Mouse (Mus musculus): ENCODE results near the gene Il2rb. TPM values are rescaled to one million over a fixed set of nuclear protein-coding genes. Genes with fewer than 3 reads are reported as not detected.

Il2rb gene
- polyA plus RNA-seq, 1 experiment from 2014 or later, result 0.20 TPM

Other genes starting within 250 kb of the Il2rb start
- gene Csf2rb2, start 189.6 kb downstream of the Il2rb start, polyA plus RNA-seq (2015; fragmentation: Nextera tagmentation; extraction: Ambion mirVana), result 0.08 and 0.11 TPM in 2 replicates
- gene Csf2rb, start 169.5 kb downstream of the Il2rb start, polyA plus RNA-seq (2015; fragmentation: Nextera tagmentation; extraction: Ambion mirVana), result 0.35 and 0.48 TPM in 2 replicates
- not detected in 2 replicates for gene Tex33, start 99.4 kb downstream of the Il2rb start, polyA plus RNA-seq (2015; fragmentation: Nextera tagmentation; extraction: Ambion mirVana)
- 15.3 and 22.8 TPM in 2 replicates for gene Tst, start 89.4 kb downstream of the Il2rb start, polyA plus RNA-seq (2015; fragmentation: Nextera tagmentation; extraction: Ambion mirVana)
- 3.6 and 4.3 TPM in 2 replicates for gene Mpst, start 88.9 kb downstream of the Il2rb start, polyA plus RNA-seq (2015; fragmentation: Nextera tagmentation; extraction: Ambion mirVana)
- 152 and 156 TPM in 2 replicates for gene Kctd17, start 66.7 kb downstream of the Il2rb start, polyA plus RNA-seq (2015; fragmentation: Nextera tagmentation; extraction: Ambion mirVana)
- gene Tmprss6, start 26.6 kb downstream of the Il2rb start, polyA plus RNA-seq (2015; fragmentation: Nextera tagmentation; extraction: Ambion mirVana), result 0.09 and 0.31 TPM in 2 replicates
- 6.7 and 7.8 TPM in 2 replicates for gene C1qtnf6, start 36.1 kb upstream of the Il2rb start, polyA plus RNA-seq (2015; fragmentation: Nextera tagmentation; extraction: Ambion mirVana)
- 0.15 and 0.16 TPM in 2 replicates for gene Sstr3, start 49.4 kb upstream of the Il2rb start, polyA plus RNA-seq (2015; fragmentation: Nextera tagmentation; extraction: Ambion mirVana)
- gene Rac2, start 77.5 kb upstream of the Il2rb start, polyA plus RNA-seq (2015; fragmentation: Nextera tagmentation; extraction: Ambion mirVana), result 1.8 and 2.3 TPM in 2 replicates
- 5.0 and 5.3 TPM in 2 replicates for gene Cyth4, start 101.8 kb upstream of the Il2rb start, polyA plus RNA-seq (2015; fragmentation: Nextera tagmentation; extraction: Ambion mirVana)
- gene Elfn2, start 223.5 kb upstream of the Il2rb start, polyA plus RNA-seq (2015; fragmentation: Nextera tagmentation; extraction: Ambion mirVana), result 9.6 and 12.6 TPM in 2 replicates